Mouse (Mus musculus) E14TG2a.4 (cell line): ENCODE measurements around the gene Tfap2b.

Experiments used
- CTCF ChIP-seq: conservative IDR thresholded peaks from 2 replicates; pipeline ENCODE4 v1.5.1; 2014; ENCODE audit warnings: low read length
- NANOG ChIP-seq: IDR thresholded peaks from 2 replicates; pipeline ENCODE4 v1.6.1; 2014; ENCODE audit warnings: borderline replicate concordance, low read length, mixed read lengths

GRCm38 (mm10) chr1:19237721-19238410 lies 29.2 kb downstream of the Tfap2b start:
- TF ChIP-seq CTCF (no peak), NANOG (no peak)
